Comparison of ENCODE assay signal across 7 mouse cellular contexts in the genomic region with DNA sequence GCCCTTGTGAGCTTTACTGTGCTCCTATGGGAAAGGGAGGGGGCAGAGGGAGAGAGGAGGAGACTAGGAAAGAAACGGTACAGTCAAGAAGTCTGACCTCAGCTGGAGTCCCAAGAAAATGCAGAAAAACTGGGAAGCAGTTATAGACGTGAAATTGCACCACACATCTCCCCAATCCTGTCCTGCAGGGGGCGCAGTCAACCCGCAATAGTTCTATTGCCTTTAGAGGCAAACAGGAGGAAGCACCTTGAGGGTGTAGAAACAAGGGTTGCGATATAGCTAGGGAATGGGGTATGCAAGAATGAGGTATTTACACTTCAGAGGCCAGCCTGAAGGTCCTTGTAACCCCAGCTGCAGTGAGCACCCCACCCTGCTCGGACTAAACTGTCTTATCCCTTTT.
A peak's percentile ranks its signal among the peaks of the same experiment; 100 is the strongest.
DNase-seq lines count a peak whose midpoint lies in the region; ATAC-seq lines count a peak whose summit lies in the region.

No protein-coding gene starts in this region.

- peak; percentile 33 for DNase-seq in MEL-GATA-1-ER (ENCODE audit: extremely low read depth, low read depth)
- peak; percentile 66 to 75 for DNase-seq in cerebellum, adult 18-20 months
- peak; percentile 63 for DNase-seq in gastrocnemius, adult 18-20 months (ENCODE audit: low spot score)
- DNase-seq in layer of hippocampus, adult 11-12 months (ENCODE audit: low spot score) = peak; percentile 70
- peak; percentile 59 for DNase-seq in lung, postnatal 10 days
- DNase-seq in spleen, postnatal 14 days (ENCODE audit: low spot score in 2 of 2) = peak; percentile 41 to 60

- peak; percentile 78 for ATAC-seq in CD4-positive, CD25-positive, alpha-beta regulatory T cell, adult 4 months

Comparison
In these comparisons a context has a peak if more than half of its experiments do, and no peak if none do; other contexts are left out.
1. Peak in every context shown above with its lines: DNase-seq and ATAC-seq.